Mouse (Mus musculus): ENCODE measurements around the gene Jag1. TPM values are rescaled to one million over a fixed set of nuclear protein-coding genes. Genes with fewer than 3 reads are reported as not detected.

The Jag1 gene
- polyA plus RNA-seq, 1 experiment = 2.9 TPM

DNA sequence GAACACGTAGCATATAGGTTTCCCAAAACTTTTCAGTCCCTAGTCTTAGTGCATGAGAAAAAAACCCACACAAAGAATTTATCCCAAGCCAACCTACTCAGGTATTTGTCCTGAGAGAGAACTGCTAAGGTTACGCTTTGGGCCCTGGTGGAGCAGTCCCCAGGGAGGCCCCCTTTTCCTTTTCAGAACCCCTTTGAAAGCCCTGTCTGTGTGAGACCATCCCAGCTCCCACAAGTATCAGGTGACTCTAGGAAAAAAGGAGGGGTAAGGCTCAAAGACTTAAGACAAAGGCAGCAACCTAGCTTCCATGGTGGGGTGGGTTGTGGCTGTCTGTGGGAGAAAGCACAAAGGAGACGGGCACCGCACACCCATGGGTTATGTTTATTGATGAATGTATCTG lies 9.2 kb downstream of the Jag1 start:
- Histone ChIP-seq H3K4me3 (ENCODE audit: insufficient read depth, low read length) (no peak overlapping the region), H3K27ac (ENCODE audit: insufficient read depth, low read length) (no peak overlapping the region), H3K4me1 (ENCODE audit: control insufficient read depth, insufficient read depth, low read length) (no peaks in the 10 kb centered on the region)
- no peak for TF ChIP-seq POLR2A (IDR thresholded peaks at IDR 0.05; ENCODE audit: extremely low read depth, insufficient read depth, low read length)
- TF ChIP-seq CTCF (IDR thresholded peaks at IDR 0.05; ENCODE audit: extremely low read depth, insufficient read depth, low read length) = no peak

DNA sequence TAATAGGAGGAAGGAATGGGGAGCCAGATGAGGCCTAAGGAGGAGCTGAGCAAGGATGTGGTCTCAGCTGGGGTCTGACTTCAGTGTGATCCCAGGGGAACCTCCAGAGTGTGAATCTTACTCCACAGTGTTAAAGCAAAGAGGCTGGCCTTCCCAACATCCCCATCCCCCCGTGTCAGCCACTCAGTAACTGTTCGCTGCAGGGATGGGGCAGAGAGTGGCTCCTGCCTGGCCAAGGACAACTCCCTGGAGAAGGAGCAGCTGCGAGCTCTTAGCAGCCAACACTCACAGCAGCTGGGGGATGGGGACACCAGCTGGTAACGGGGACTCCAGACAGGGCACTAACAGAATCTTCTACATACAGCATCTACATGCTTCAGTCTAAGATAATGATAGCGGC lies 15.4 kb downstream of the Jag1 start:
- Histone ChIP-seq H3K4me3 (ENCODE audit: insufficient read depth, low read length) (no peak overlapping the region), H3K27ac (ENCODE audit: insufficient read depth, low read length) (no peak overlapping the region), H3K4me1 (ENCODE audit: control insufficient read depth, insufficient read depth, low read length) (no peaks in the 10 kb centered on the region)
- TF ChIP-seq POLR2A (IDR thresholded peaks at IDR 0.05; ENCODE audit: extremely low read depth, insufficient read depth, low read length) = no peak
- TF ChIP-seq CTCF (IDR thresholded peaks at IDR 0.05; ENCODE audit: extremely low read depth, insufficient read depth, low read length) = no peak

DNA sequence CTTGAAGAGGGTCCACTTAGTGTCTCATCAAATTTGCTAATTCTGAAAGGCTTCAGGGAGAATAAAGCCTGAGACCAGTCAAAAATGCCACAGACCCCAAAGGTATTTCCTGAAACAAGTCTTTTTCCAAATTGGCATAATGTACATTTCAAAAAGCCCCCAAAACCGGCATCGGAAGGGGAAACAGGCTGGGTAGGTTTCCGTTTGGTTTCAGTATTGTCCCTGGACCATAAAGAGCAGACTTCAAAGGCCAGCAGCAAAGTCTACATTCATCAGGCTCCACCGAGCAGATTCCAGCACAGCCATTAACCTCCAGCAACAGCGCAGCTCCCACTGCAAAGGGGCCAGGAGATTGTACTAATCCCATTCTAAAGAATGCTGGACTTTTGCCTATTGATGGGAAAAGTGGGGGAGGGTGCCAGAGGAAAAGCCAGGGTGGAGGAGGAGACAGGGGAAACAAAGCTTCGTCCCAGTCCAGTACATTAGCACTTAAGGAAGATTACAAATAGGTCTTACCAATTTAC lies 17.2 kb downstream of the Jag1 start:
- H3K4me1 ChIP-seq (ENCODE audit: control insufficient read depth, insufficient read depth, low read length) = no peaks in the 10 kb centered on the region
- no peak overlapping the region for H3K4me3 ChIP-seq (ENCODE audit: insufficient read depth, low read length)
- no peak overlapping the region for H3K27ac ChIP-seq (ENCODE audit: insufficient read depth, low read length)
- TF ChIP-seq POLR2A (IDR thresholded peaks at IDR 0.05; ENCODE audit: extremely low read depth, insufficient read depth, low read length) (no peak), CTCF (IDR thresholded peaks at IDR 0.05; ENCODE audit: extremely low read depth, insufficient read depth, low read length) (no peak)

- Histone ChIP-seq H3K4me3 (ENCODE audit: insufficient read depth, low read length) (no peak overlapping the region), H3K4me1 (ENCODE audit: control insufficient read depth, insufficient read depth, low read length) (no peaks in the 10 kb centered on the region), H3K27ac (ENCODE audit: insufficient read depth, low read length) (peak overlapping the region; percentile 19; the same call in 1 of the 2 replicates)
- no peak for TF ChIP-seq CTCF (IDR thresholded peaks at IDR 0.05; ENCODE audit: extremely low read depth, insufficient read depth, low read length)
- TF ChIP-seq POLR2A (IDR thresholded peaks at IDR 0.05; ENCODE audit: extremely low read depth, insufficient read depth, low read length) = no peak
Observed at GRCm38 (mm10) chr2:137098269-137099035, 18.0 kb downstream of the Jag1 start.

DNA sequence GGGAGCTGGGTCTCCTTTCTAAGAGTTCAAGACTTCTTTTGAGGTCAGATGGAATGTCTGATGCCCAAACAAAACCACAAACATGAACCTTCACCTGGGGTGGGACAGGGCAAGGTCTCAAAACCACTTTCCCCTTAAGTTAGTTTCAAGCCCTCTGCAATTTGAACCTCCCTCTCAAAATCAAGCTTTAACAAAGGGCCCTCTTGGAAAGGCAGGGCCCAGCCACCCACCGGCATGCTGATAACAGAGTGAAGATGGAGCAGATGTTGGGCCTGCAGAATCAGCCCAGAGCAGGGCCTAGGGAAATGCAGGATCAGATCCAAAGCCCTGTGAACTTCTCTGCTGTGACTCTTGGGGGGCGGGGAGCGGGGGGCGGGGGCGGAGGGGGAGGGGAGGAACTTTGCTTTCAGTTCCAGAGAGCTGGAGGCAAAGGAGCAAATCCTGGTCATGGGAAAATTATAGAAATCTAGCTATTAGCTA lies 19.4 kb downstream of the Jag1 start:
- H3K4me1 ChIP-seq (ENCODE audit: control insufficient read depth, insufficient read depth, low read length) = no peaks in the 10 kb centered on the region
- H3K4me3 ChIP-seq (ENCODE audit: insufficient read depth, low read length) = no peak overlapping the region
- TF ChIP-seq POLR2A (IDR thresholded peaks at IDR 0.05; ENCODE audit: extremely low read depth, insufficient read depth, low read length) (no peak), CTCF (IDR thresholded peaks at IDR 0.05; ENCODE audit: extremely low read depth, insufficient read depth, low read length) (no peak)
- H3K27ac ChIP-seq (ENCODE audit: insufficient read depth, low read length) = no peak overlapping the region

- TF ChIP-seq POLR2A (IDR thresholded peaks at IDR 0.05; ENCODE audit: extremely low read depth, insufficient read depth, low read length) (no peak), CTCF (IDR thresholded peaks at IDR 0.05; ENCODE audit: extremely low read depth, insufficient read depth, low read length) (no peak)
- Histone ChIP-seq H3K4me3 (ENCODE audit: insufficient read depth, low read length) (no peak overlapping the region), H3K4me1 (ENCODE audit: control insufficient read depth, insufficient read depth, low read length) (no peaks in the 10 kb centered on the region), H3K27ac (ENCODE audit: insufficient read depth, low read length) (no peak overlapping the region)
Observed at GRCm38 (mm10) chr2:137094301-137094700, 22.1 kb downstream of the Jag1 start.

DNA sequence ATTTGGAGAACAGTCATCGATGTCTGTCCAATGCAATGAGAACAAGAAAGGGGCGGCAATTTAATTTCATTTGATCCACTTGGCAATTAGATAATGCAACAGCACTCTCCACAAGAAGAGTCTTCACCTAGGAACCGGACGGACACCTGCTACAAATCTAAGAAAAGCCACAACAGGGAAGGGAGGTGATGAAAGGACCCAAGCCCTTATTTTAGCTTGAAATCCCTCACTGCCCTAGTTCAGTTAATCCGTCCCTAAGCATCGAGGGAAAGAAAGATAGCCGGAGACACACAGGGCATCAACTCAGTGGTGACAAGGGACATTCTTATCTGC lies 23.2 kb downstream of the Jag1 start:
- H3K4me1 ChIP-seq (ENCODE audit: control insufficient read depth, insufficient read depth, low read length) = no peaks in the 10 kb centered on the region
- no peak for TF ChIP-seq CTCF (IDR thresholded peaks at IDR 0.05; ENCODE audit: extremely low read depth, insufficient read depth, low read length)
- TF ChIP-seq POLR2A (IDR thresholded peaks at IDR 0.05; ENCODE audit: extremely low read depth, insufficient read depth, low read length) = no peak
- no peak overlapping the region for H3K27ac ChIP-seq (ENCODE audit: insufficient read depth, low read length)
- no peak overlapping the region for H3K4me3 ChIP-seq (ENCODE audit: insufficient read depth, low read length)

- H3K4me1 ChIP-seq (ENCODE audit: control insufficient read depth, insufficient read depth, low read length) = no peaks in the 10 kb centered on the region
- no peak overlapping the region for H3K27ac ChIP-seq (ENCODE audit: insufficient read depth, low read length)
- no peak for TF ChIP-seq CTCF (IDR thresholded peaks at IDR 0.05; ENCODE audit: extremely low read depth, insufficient read depth, low read length)
- TF ChIP-seq POLR2A (IDR thresholded peaks at IDR 0.05; ENCODE audit: extremely low read depth, insufficient read depth, low read length) = no peak
- no peak overlapping the region for H3K4me3 ChIP-seq (ENCODE audit: insufficient read depth, low read length)
Observed at GRCm38 (mm10) chr2:137092523-137093297, 23.7 kb downstream of the Jag1 start.

GRCm38 (mm10) chr2:137091766-137092522 lies 24.5 kb downstream of the Jag1 start:
- Histone ChIP-seq H3K4me3 (ENCODE audit: insufficient read depth, low read length) (no peak overlapping the region), H3K27ac (ENCODE audit: insufficient read depth, low read length) (no peak overlapping the region), H3K4me1 (ENCODE audit: control insufficient read depth, insufficient read depth, low read length) (no peaks in the 10 kb centered on the region)
- TF ChIP-seq POLR2A (IDR thresholded peaks at IDR 0.05; ENCODE audit: extremely low read depth, insufficient read depth, low read length) (no peak), CTCF (IDR thresholded peaks at IDR 0.05; ENCODE audit: extremely low read depth, insufficient read depth, low read length) (no peak)
